Mouse (Mus musculus) liver, postnatal 0 days (tissue): ENCODE data around the gene Pappa2. TPM values are rescaled to one million over a fixed set of nuclear protein-coding genes. Genes with fewer than 3 reads are reported as not detected.

Source experiments
- ATAC-seq: fragments of 200-750 bp; cut with Nextera tagmentation; 2 replicates; pipeline ENCODE4 v1.8.0; 2017; ENCODE audit warnings: mild to moderate bottlenecking, moderate library complexity
- DNase-seq: peaks from one replicate; pipeline ENCODE4 v3.0.0-alpha.2; 2016
- H3K27ac ChIP-seq: fragments of 300-500 bp; sonication (generic); 2 replicates; pipeline ENCODE4 v1.5.1; 2014; ENCODE audit warnings: antibody characterized with exemption, moderate library complexity, mild to moderate bottlenecking, low read depth
- H3K27me3 ChIP-seq: fragments of 300-500 bp; sonication (generic); 2 replicates; pipeline ENCODE4 v1.6.1; 2014; ENCODE audit warnings: low read length, control low read depth, mixed read lengths; ENCODE audit not compliant: insufficient read depth
- H3K36me3 ChIP-seq: fragments of 300-500 bp; sonication (generic); replicated peaks from 2 replicates; pipeline ENCODE4 v1.6.1; 2014; ENCODE audit warnings: mild to moderate bottlenecking, control low read depth, low read length, moderate library complexity, mixed read lengths; ENCODE audit not compliant: insufficient read depth
- H3K4me1 ChIP-seq: fragments of 300-500 bp; sonication (generic); 2 replicates; pipeline ENCODE4 v1.6.1; 2014; ENCODE audit warnings: antibody characterized with exemption, mild to moderate bottlenecking, control low read depth; ENCODE audit not compliant: insufficient read depth
- H3K4me2 ChIP-seq: fragments of 300-500 bp; sonication (generic); 2 replicates; pipeline ENCODE4 v1.6.1; 2014; ENCODE audit warnings: low read depth, mild to moderate bottlenecking, low read length, moderate library complexity, mixed read lengths
- H3K4me3 ChIP-seq: fragments of 300-500 bp; sonication (generic); 2 replicates; pipeline ENCODE4 v1.5.1; 2014; ENCODE audit warnings: low read depth, low read length
- H3K9ac ChIP-seq: fragments of 300-500 bp; sonication (generic); replicated peaks from 2 replicates; pipeline ENCODE4 v1.6.1; 2014; ENCODE audit warnings: mild to moderate bottlenecking, moderate library complexity
- H3K9me3 ChIP-seq: fragments of 300-500 bp; sonication (generic); 2 replicates; pipeline ENCODE4 v1.6.1; 2016; ENCODE audit warnings: mild to moderate bottlenecking, control low read depth, low read length, mixed read lengths
- CTCF ChIP-seq: sonication (generic); IDR thresholded peaks from 2 replicates; pipeline ENCODE4 v1.5.1; 2016; ENCODE audit warnings: antibody characterized with exemption, low read depth
- EP300 ChIP-seq: IDR thresholded peaks from 2 replicates; pipeline ENCODE4 v1.6.1; 2016; ENCODE audit warnings: antibody characterized with exemption, low read depth, mild to moderate bottlenecking
- WGBS: fragments of 180-500 bp; shearing (Covaris S2); extraction: QIAGEN DNeasy Blood & Tissue Kit; methylation state at CpG from one replicate; pipeline ENCODE4 v1.1.7; 2014; ENCODE audit not compliant: insufficient replicate concordance; 5-methylcytosine and 5-hydroxymethylcytosine counted together
- polyA plus RNA-seq: library from polyadenylated mRNA; unstranded; fragments of >200 nt; fragmentation: Nextera tagmentation; extraction: Ambion mirVana; gene quantifications from 2 replicates; pipeline ENCODE4 v1.2.1, GENCODE M21; 2015

Gene Pappa2
- polyA plus RNA-seq, 1 experiment from 2014 or later = 0.01 TPM

GRCm38 (mm10) chr1:158920451-158920850, 59.8 kb downstream of the Pappa2 start:
- DNase-seq (no peak), ATAC-seq (no peak)
- H3K9ac ChIP-seq = no peak overlapping the region
- H3K36me3 ChIP-seq = no peaks in the 10 kb centered on the region
- H3K4me3 ChIP-seq = no peak overlapping the region
- H3K27me3 ChIP-seq = no peaks in the 10 kb centered on the region
- H3K4me2 ChIP-seq = no peak overlapping the region
- no peak overlapping the region for H3K27ac ChIP-seq
- no peaks in the 10 kb centered on the region for H3K9me3 ChIP-seq
- no peak for TF ChIP-seq CTCF
- no peak for TF ChIP-seq EP300
- WGBS = 52% methylated on average over 5 of the region's 5 CpGs
- H3K4me1 ChIP-seq = no peaks in the 10 kb centered on the region

GRCm38 (mm10) chr1:158918890-158919289, 61.4 kb downstream of the Pappa2 start:
- Histone ChIP-seq H3K4me3 (no peak overlapping the region), H3K27me3 (no peaks in the 10 kb centered on the region), H3K4me2 (no peak overlapping the region), H3K4me1 (no peaks in the 10 kb centered on the region), H3K36me3 (no peaks in the 10 kb centered on the region), H3K9ac (no peak overlapping the region), H3K9me3 (no peaks in the 10 kb centered on the region), H3K27ac (no peak overlapping the region)
- ATAC-seq = no peak
- DNase-seq = no peak
- no peak for TF ChIP-seq EP300
- no peak for TF ChIP-seq CTCF
- WGBS = 59% methylated on average over 3 of the region's 3 CpGs

DNA sequence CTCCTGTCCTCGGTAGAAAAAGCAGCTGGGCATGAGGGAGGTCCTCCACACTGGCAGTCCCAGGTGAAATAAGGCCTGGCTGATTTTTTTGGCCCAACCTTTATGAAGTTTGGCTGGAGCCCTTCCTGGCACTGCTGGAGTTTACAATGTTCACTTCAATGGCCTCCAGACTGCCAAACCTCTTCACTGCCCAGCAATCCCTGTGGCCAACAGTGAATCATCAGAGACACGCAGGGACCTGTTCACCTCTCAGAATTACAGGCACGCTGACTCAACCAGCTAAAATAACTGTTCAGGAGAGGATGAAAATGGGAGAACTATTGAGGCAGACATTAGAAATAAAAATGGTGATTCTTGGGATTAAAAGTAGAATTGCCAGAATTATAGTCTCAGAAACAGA, 63.2 kb downstream of the Pappa2 start:
- 69% methylated on average over 3 of the region's 3 CpGs for WGBS
- TF ChIP-seq EP300 (no peak), CTCF (no peak)
- no peaks in the 10 kb centered on the region for H3K36me3 ChIP-seq
- no peaks in the 10 kb centered on the region for H3K4me1 ChIP-seq
- no peak overlapping the region for H3K9ac ChIP-seq
- no peaks in the 10 kb centered on the region for H3K9me3 ChIP-seq
- no peak overlapping the region for H3K4me2 ChIP-seq
- H3K4me3 ChIP-seq = no peak overlapping the region
- no peaks in the 10 kb centered on the region for H3K27me3 ChIP-seq
- no peak overlapping the region for H3K27ac ChIP-seq
- DNase-seq = no peak
- no peak for ATAC-seq

GRCm38 (mm10) chr1:158915592-158915991, 64.7 kb downstream of the Pappa2 start:
- no peak for ATAC-seq
- no peak for DNase-seq
- Histone ChIP-seq H3K9me3 (no peaks in the 10 kb centered on the region), H3K4me3 (no peak overlapping the region), H3K27ac (no peak overlapping the region), H3K4me2 (no peak overlapping the region), H3K9ac (no peak overlapping the region), H3K36me3 (no peaks in the 10 kb centered on the region), H3K4me1 (no peaks in the 10 kb centered on the region), H3K27me3 (no peaks in the 10 kb centered on the region)
- WGBS = 85% methylated on average over 5 of the region's 5 CpGs
- TF ChIP-seq EP300 (no peak), CTCF (no peak)

DNA sequence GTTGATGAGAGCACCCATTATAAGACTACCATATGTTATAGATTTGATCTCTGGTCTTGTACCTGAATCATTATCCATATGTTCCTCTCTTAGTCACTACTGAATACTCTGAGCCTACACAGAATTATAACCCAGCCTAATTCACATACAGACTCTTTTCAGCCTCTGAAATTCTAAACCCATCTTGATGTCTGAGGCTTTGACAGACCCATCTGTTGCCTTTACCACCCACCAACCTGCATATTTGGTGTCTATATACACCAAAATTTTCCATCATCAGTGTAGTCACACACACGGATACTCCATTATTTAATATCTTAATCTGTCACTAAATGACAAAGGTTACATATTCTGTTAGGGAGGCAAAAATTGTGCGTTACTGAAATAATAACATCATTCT, 69.6 kb downstream of the Pappa2 start:
- H3K36me3 ChIP-seq = no peaks in the 10 kb centered on the region
- TF ChIP-seq EP300 (no peak), CTCF (no peak)
- no peak overlapping the region for H3K9ac ChIP-seq
- H3K9me3 ChIP-seq = no peaks in the 10 kb centered on the region
- no peak overlapping the region for H3K4me3 ChIP-seq
- no peaks in the 10 kb centered on the region for H3K4me1 ChIP-seq
- DNase-seq (no peak), ATAC-seq (no peak)
- no peak overlapping the region for H3K4me2 ChIP-seq
- H3K27me3 ChIP-seq = no peaks in the 10 kb centered on the region
- WGBS = 72% methylated on average over 2 of the region's 2 CpGs
- no peak overlapping the region for H3K27ac ChIP-seq

GRCm38 (mm10) chr1:158897339-158897738, 83.0 kb downstream of the Pappa2 start:
- no peak overlapping the region for H3K4me2 ChIP-seq
- H3K9ac ChIP-seq = no peak overlapping the region
- H3K27me3 ChIP-seq = no peaks in the 10 kb centered on the region
- H3K9me3 ChIP-seq = no peaks in the 10 kb centered on the region
- no peak overlapping the region for H3K4me3 ChIP-seq
- DNase-seq (no peak), ATAC-seq (no peak)
- H3K4me1 ChIP-seq = no peaks in the 10 kb centered on the region
- H3K36me3 ChIP-seq = no peaks in the 10 kb centered on the region
- TF ChIP-seq CTCF = no peak
- TF ChIP-seq EP300 = no peak
- no peak overlapping the region for H3K27ac ChIP-seq

DNA sequence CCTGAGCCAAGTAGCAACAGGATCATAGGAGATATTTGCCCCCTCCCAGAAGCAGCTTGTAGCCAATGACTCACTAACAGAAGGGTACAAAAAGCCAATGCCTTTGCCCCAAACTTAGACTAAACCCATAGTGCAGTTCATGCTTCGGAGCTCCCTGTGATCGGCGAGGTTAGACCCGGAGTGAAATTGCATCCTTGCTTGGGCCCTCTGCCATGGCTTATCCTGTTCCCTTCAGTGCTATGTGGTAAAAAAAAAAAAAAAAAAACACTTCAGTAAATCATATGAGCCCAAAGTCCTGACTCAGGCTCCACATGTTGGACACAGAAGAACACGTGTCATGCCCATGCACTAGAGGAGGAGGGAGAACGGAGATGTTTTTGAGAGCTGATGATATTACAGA, 85.8 kb downstream of the Pappa2 start:
- WGBS = 84% methylated on average over 6 of the region's 6 CpGs
- ATAC-seq = no peak
- TF ChIP-seq CTCF (no peak), EP300 (no peak)
- Histone ChIP-seq H3K4me2 (no peak overlapping the region), H3K27me3 (no peaks in the 10 kb centered on the region), H3K9me3 (no peaks in the 10 kb centered on the region), H3K4me3 (no peak overlapping the region), H3K4me1 (no peaks in the 10 kb centered on the region), H3K27ac (no peak overlapping the region), H3K9ac (no peak overlapping the region), H3K36me3 (no peaks in the 10 kb centered on the region)
- no peak for DNase-seq
